Mouse (Mus musculus) C2C12 (cell line): ENCODE measurements around the gene Gm20683.

ENCODE experiments used
- CTCF ChIP-seq: IDR thresholded peaks from one replicate; pipeline ENCODE4 v1.5.1; 2011; ENCODE audit not compliant: control insufficient read depth, insufficient read depth, insufficient read length
- MAX ChIP-seq: IDR thresholded peaks from one replicate; pipeline ENCODE4 v1.6.1; 2011; ENCODE audit warnings: mild to moderate bottlenecking, control low read depth
- MYOG ChIP-seq: IDR thresholded peaks from one replicate; pipeline ENCODE4 v1.6.1; 2011; ENCODE audit not compliant: control insufficient read depth, insufficient read length; ENCODE audit errors: extremely low read depth

GRCm38 (mm10) chr17:25869954-25870353 is 28.4 kb upstream of the Gm20683 start:
- TF ChIP-seq CTCF (no peak), MYOG (no peak), MAX (no peak)
